Mouse (Mus musculus): ENCODE measurements around the gene Olfr106-ps. TPM values are rescaled to one million over a fixed set of nuclear protein-coding genes. Genes with fewer than 3 reads are reported as not detected.

Olfr106-ps gene
- total RNA-seq (2021) = not detected

- intact Hi-C loops (cut with DNase I) = no loop called here
- no peak for DNase-seq (ENCODE audit: low spot score in 2 of 2)
Measured at GRCm38 (mm10) chr17:37390093-37390492, at the start of gene Olfr106-ps. TSS of gene Olfr106-ps (plus strand) at chr17:37390393.

GRCm38 (mm10) chr17:37359282-37359681, 30.9 kb upstream of the Olfr106-ps start, which contains the start of gene Olfr104-ps:
TSS of gene Olfr104-ps (plus strand) at chr17:37359582.
- no peak for DNase-seq (ENCODE audit: low spot score in 2 of 2)
- intact Hi-C loops (cut with DNase I) = no loop called here

GRCm38 (mm10) chr17:37378733-37379132, 11.5 kb upstream of the Olfr106-ps start, which contains the start of gene Olfr105-ps:
TSS of gene Olfr105-ps (plus strand) at chr17:37379033.
- DNase-seq (ENCODE audit: low spot score in 2 of 2) = no peak
- intact Hi-C loops (cut with DNase I) = no loop called here

GRCm38 (mm10) chr17:37398926-37399325, 8.7 kb downstream of the Olfr106-ps start, which contains the start of gene Olfr107:
TSS of gene Olfr107 (plus strand) at chr17:37399226.
- intact Hi-C loops (cut with DNase I) = no loop called here
- no peak for DNase-seq (ENCODE audit: low spot score in 2 of 2)

GRCm38 (mm10) chr17:37413380-37413779, 23.2 kb downstream of the Olfr106-ps start:
- DNase-seq (ENCODE audit: low spot score in 2 of 2) = no peak
- intact Hi-C loops (cut with DNase I) = no loop called here

GRCm38 (mm10) chr17:37445180-37445579, 55.0 kb downstream of the Olfr106-ps start, which contains the start of gene Olfr108:
TSS of gene Olfr108 (plus strand) at chr17:37445480.
- no peak for DNase-seq (ENCODE audit: low spot score in 2 of 2)
- intact Hi-C loops (cut with DNase I) = no loop called here

Other genes starting within 250 kb of the Olfr106-ps start
- not detected for gene Olfr93, start 228.9 kb upstream of the Olfr106-ps start, total RNA-seq (2021)
- gene Ubd, start 196.5 kb upstream of the Olfr106-ps start, total RNA-seq (2021) = not detected
- not detected for gene Olfr94, start 189.4 kb upstream of the Olfr106-ps start, total RNA-seq (2021)
- gene Olfr95, start 177.3 kb upstream of the Olfr106-ps start, total RNA-seq (2021) = not detected
- not detected for gene Olfr96, start 170.2 kb upstream of the Olfr106-ps start, total RNA-seq (2021)
- not detected for gene Olfr97, start 153.1 kb upstream of the Olfr106-ps start, total RNA-seq (2021)
- not detected for gene Olfr98, start 126.6 kb upstream of the Olfr106-ps start, total RNA-seq (2021)
- 1 to 10 TPM; 2.4 to 2.5 TPM for gene H2-M3, start 120.2 kb upstream of the Olfr106-ps start, total RNA-seq (2021)
- not detected for gene Olfr99, start 106.9 kb upstream of the Olfr106-ps start, total RNA-seq (2021)
- not detected for gene Olfr101, start 86.1 kb upstream of the Olfr106-ps start, total RNA-seq (2021)
- not detected for gene Olfr102, start 73.3 kb upstream of the Olfr106-ps start, total RNA-seq (2021)
- gene Olfr103, start 50.7 kb upstream of the Olfr106-ps start, total RNA-seq (2021) = not detected
- gene Olfr104-ps, start 30.8 kb upstream of the Olfr106-ps start, total RNA-seq (2021) = not detected
- not detected for gene Olfr105-ps, start 11.4 kb upstream of the Olfr106-ps start, total RNA-seq (2021)
- gene Olfr107, start 8.8 kb downstream of the Olfr106-ps start, total RNA-seq (2021) = not detected
- not detected for gene Olfr108, start 55.1 kb downstream of the Olfr106-ps start, total RNA-seq (2021)
- not detected for gene Olfr109, start 68.5 kb downstream of the Olfr106-ps start, total RNA-seq (2021)
- gene H2-M2, start 93.2 kb downstream of the Olfr106-ps start, total RNA-seq (2021) = not detected
- gene Olfr110, start 102.1 kb downstream of the Olfr106-ps start, total RNA-seq (2021) = not detected
- not detected for gene Olfr111, start 117.6 kb downstream of the Olfr106-ps start, total RNA-seq (2021)
- gene Olfr112, start 179.1 kb downstream of the Olfr106-ps start, total RNA-seq (2021) = not detected
- gene Olfr113, start 187.3 kb downstream of the Olfr106-ps start, total RNA-seq (2021) = not detected
- gene Olfr114, start 202.3 kb downstream of the Olfr106-ps start, total RNA-seq (2021) = not detected
- gene Olfr115, start 236.7 kb downstream of the Olfr106-ps start, total RNA-seq (2021) = not detected
- gene Olfr116, start 236.8 kb downstream of the Olfr106-ps start, total RNA-seq (2021) = not detected

Data from left cerebral cortex, postnatal 25 days (tissue).